Mouse (Mus musculus) bone marrow, adult 2 months (tissue): ENCODE measurements around the gene Olfr148.

Experiments used
- CTCF ChIP-seq: fragments of 200-500 bp; IDR thresholded peaks from 2 replicates; pipeline ENCODE4 v1.5.1; 2011; ENCODE audit warnings: low read length, control low read depth; ENCODE audit not compliant: control insufficient read depth, insufficient read depth
- POLR2A ChIP-seq: fragments of 200-500 bp; IDR thresholded peaks from 2 replicates; pipeline ENCODE4 v1.6.1; 2011; ENCODE audit warnings: low read depth, mild to moderate bottlenecking, control low read depth, low read length, borderline replicate concordance; ENCODE audit not compliant: control insufficient read depth

DNA sequence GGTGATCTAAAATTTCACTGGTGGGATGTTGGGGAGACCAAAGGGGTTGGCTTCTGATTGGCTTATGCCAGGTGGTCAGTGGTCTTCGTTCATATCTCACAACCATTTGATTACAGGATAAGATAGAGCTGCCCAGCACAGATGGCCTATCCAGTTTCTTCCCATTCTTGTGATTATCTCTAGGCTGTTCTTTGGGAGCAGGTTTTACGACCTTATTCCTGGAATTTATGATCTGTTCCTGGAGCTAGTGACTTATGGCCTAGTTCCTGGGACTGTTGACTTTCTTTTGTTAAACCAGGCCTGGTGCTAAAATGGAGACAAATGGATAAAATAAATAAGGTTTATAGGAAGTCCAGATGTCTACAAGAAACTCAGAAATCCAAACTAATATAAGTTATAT is 14.3 kb downstream of the Olfr148 start:
- TF ChIP-seq CTCF (no peak), POLR2A (no peak)
